Mouse (Mus musculus) cerebellum, postnatal 10 days (tissue): ENCODE data around the gene Rpp38.
A peak's percentile ranks its signal among the peaks of the same experiment; 100 is the strongest.

Experiments used
- DNase-seq, 2 experiments: peaks; one replicate each; pipeline ENCODE4 v3.0.0; 2021; ENCODE audit warnings: mixed read lengths in 2 of 2

Rpp38 gene

GRCm38 (mm10) chr2:3285181-3285530, 47.3 kb downstream of the Rpp38 start:
- DNase-seq = peak; percentile 23 to 43

GRCm38 (mm10) chr2:3284473-3285180, 47.8 kb downstream of the Rpp38 start:
- peak; percentile 77 to 79 for DNase-seq

DNA sequence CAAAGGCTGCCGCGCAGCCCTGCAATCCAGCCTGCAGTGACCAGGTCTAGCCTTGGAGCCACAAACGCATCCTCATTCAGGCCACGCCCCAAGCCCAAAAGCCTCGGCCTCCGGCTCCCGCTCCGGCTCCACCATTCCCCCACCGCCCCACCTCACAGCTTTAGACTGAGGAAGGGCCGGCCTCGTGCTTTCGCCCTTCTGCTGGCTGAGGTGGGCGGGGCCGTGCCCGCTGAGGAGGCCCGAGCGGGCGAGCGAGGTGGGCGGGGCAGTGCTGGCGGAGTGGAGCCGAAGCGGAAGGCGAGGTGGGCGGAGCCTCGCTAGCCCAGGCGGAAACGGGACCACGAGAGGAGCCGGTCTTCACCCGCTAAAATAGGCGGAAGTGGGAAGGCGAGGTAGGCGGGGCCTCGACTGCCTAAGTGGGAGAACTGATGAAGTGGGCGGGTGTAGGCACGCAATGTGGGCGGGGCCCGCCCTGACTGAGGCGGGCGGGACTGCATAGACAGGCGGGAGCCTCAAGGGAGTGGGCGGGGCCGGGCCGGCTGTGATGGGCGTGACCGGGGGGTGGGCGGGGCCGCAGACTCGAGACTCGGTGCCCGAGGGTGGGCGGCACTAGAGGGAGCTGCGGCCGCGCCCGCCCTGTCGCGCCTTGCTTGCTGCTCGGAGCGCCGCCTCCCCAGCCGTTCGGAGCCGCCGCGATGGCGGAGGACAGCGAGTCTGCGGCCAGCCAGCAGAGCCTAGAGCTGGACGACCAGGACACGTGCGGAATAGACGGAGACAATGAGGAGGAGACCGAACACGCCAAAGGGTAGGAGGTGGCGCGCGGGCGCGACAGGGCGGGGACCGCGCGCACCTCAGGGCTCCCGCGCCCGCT, 48.6 kb downstream of the Rpp38 start, which contains the start of gene Nmt2:
Gene Nmt2, plus strand, starts transcription at position 611 of the 871 bp plus-strand sequence.
- peak; percentile 100 for DNase-seq

DNA sequence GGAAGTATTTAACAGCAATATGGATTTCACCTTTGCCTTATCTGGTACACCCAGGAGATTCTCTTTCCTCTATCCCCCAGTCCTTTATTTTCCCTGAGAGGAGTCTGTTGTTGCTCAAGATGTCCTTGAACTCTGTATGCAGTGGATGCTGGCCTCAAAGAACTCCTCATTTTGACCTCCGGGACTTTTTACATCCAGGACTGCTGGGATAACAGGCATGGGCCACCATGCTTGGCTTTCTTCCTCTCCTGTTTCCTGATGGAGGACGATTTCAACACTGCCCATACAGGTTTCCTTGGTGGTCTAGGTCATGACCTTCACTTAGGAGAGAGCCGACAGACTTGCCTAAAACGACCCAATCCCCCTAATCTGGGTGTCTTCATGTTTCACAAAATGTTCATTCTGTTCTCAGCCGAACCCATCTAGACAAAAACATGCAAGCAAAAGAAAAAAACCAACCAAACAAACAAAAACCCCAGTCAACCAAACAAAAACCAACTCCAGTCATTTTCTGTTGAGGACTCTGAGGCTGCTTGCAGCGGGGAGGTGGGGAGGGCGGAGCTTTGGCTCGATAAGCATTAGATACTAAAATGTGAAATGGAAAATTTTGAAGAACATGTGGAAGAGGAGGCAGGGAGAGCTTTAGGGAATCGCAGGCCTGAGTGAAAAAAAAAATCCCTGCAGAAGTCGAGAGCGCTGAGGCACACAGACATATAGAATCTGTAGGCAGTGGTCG, 49.4 kb downstream of the Rpp38 start:
- DNase-seq = peak; percentile 8 to 10

DNA sequence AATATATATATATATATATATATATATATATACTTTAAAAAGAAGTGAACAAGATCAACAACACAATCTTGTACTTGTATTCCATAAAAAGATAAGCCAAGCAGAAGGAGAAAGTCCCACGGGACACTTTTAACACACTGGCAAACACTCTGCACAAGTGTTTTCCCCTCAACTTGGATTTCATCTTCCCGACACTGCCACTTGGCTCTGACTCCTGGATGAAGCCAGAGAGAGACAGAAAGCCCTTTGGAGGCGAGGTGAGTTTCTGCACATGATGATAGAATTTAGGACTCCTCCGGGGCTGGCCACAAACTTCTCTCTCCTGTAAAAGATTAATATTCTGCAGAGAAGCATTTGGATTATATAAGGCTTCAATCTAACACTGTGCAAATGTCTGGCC, 51.1 kb downstream of the Rpp38 start:
- no peak for DNase-seq
